Mouse (Mus musculus) lung, postnatal 4 days (tissue): ENCODE data around the gene Thnsl2.

Experiments used
- DNase-seq, 2 experiments: peaks; one replicate each; pipeline ENCODE4 v3.0.0; 2021

Thnsl2 gene

DNA sequence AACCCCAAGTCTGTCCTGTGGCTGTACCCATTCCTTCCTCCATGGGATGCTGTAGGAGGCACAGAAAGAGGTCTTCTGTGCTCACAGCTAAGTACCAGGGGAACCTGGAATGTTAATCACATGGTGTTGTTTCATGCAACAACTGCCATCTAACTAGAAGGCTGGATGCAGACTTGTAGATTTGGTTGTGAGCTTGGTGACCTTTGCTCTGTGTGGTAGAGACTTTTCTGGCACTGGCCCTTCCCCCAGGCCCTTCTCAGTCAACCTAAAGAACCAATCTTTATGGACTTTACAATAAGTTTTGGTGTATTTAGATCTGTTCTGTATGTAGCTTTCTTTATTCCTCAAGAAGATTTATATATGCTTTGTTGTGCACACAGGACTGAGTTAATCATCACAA lies 13.2 kb downstream of the Thnsl2 start:
- DNase-seq: no peak

DNA sequence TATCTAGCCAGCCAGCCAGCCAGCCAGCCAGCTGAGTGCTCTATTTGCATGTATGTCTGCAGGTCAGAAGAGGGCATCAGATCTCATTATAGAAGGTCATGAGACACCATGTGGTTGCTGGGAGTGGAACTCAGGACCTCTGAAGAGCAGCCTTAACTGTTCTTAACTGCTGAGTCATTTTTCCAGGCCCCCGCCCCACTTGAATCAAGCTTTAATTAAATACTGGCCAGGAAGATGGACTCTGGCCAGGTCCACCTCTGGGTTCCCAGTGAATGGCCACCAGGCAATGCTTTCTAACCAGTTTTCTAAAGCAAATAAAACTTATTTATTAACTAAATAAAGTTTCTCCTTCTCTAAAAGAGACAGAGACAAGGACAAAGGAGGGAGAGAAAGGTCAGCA lies 14.0 kb downstream of the Thnsl2 start:
- peak; percentile 27 to 52 for DNase-seq

DNA sequence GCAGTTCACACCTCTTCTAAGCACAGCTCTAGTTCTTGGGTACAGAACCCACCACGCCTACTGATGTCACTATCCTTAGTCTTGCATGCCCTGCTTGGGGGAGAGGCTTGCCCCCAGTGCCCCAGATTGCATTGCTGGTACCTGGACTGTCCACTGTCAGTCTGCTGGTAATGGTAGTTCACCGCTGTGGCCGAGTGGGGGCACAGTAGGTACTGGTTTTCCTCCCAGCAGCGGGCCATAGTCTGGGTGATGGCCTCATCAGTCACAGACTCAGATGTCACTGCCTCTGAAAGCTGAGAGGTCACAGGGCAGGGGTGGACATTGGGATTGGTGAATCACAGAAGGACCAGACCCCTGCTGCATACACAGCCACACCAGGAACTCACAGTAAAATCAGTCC lies 15.2 kb downstream of the Thnsl2 start:
- peak in 1 of 2 experiments; percentile 9 for DNase-seq

DNA sequence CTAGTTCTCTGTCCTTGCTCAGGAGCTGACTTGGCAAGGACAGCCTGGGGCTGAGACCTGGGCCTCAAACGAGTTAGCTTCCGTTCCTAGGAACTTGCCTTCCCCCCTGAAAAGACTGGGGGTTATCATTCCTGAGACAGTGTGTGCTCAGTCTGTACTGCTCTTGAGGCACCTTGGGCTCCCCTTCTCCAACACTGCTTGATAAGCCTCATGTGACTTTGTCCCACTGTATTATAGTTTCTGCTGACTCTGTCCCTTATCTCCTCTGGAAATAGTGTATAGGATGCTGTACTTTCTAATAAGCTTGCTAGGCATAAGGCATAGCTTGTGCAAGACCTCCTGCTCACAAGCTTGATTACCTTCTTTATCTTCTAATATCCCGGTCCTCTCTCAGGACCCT lies 17.9 kb downstream of the Thnsl2 start:
- DNase-seq: no peak

DNA sequence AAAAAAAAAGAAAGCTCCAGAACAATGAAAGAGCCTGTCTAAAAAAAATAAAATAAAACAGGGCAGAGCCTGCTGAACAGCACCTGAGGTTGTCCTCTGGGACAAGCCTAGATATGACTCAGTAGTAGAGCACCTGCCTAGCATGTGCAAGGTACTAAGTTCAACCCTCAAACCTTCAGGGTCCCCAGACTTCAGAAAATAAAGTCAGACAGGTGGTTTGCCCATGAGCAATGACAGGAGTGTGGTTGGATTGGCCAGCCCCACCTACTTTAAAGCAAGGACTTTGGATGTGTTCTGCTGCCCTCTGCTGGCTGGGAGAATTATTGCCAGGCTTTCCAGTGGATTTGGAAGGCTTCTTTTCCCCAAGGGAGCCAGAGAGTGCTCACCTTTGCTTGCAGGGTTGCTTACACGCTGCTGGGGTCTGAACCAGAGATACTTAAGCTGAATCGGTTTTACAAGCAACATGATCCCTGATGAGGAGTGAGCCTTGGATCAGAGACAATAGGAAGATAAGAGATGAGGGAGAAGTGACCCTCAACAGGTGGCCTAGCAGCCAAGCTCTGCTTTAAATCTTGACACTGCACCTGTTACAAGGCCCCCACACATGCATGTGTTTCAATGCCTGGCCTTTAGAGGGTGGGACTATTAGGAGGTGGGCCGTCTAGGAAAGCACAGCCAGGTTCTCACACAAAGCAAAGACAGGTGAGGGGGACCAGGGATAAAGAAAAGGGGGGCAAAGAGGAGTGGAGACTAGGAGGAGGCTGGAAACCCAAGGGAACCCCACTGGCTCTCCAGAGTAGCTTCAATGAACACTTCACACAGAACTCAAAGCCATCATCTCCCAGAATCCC lies 19.0 kb downstream of the Thnsl2 start:
- DNase-seq: peak; percentile 58 to 82

DNA sequence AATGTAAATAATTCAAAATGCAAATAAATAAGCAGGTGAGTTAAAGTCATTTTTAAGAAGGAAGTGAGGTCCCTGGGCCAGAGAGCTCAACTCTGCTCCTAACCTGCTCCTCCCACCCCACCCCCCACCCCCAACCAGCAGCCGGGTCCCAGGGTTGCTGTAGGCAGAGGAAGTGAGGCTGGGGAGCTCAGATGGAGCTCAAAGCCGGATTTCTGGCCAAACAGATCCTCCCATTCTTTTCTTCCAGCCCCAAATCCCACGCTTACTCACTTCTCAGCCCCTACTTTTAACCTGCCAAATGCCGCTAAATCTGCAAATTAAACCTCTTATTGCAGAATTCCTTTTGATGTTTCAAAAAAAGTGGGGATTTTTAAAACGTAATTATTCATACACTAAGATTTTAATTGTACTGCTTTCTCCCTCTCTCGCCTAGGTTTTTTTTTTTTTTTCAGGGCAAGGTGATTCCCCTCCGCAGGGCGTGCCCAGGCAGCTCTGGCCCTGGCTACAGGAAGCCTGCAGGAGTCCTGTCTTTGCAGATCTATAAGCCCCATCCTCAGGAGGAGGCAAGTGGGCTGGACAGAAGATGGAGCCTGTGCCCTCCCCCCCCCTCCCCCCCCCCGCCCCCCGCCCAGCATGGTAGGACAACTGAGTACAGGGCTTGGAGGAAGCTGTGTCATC lies 24.5 kb downstream of the Thnsl2 start:
- DNase-seq: no peak

DNA sequence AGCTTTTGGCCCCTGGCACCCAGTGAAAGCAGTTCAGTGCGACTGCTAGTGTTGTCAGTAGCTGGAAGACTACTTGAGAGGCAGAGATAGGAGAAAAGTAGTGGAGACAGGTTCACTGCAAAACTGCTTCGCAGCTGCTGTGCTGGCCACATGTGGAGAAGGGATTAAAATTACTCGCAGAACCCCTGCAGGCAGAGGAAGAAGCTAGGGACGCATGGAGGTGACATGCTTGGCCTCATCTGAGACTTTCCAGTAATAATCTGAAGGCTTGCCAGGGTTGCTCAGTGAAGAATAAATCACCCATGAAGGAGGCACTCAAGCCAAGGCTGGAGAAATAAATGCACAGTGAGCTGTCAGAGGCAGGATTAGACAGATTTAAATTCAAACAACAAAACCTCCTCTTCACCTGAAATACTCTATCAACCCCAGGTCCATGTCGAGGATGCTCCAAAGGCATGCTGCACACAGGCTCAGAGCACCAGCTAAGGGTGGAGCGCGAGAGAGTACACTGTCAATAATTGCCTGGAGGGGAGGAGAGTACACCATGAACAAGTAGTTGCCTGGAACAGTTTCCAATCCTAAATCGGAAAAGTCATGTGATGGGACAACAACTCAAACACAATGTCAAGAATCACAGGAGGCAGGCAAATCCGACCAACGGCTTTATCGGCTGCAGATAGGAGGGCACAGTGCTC lies 32.7 kb downstream of the Thnsl2 start:
- no peak for DNase-seq

DNA sequence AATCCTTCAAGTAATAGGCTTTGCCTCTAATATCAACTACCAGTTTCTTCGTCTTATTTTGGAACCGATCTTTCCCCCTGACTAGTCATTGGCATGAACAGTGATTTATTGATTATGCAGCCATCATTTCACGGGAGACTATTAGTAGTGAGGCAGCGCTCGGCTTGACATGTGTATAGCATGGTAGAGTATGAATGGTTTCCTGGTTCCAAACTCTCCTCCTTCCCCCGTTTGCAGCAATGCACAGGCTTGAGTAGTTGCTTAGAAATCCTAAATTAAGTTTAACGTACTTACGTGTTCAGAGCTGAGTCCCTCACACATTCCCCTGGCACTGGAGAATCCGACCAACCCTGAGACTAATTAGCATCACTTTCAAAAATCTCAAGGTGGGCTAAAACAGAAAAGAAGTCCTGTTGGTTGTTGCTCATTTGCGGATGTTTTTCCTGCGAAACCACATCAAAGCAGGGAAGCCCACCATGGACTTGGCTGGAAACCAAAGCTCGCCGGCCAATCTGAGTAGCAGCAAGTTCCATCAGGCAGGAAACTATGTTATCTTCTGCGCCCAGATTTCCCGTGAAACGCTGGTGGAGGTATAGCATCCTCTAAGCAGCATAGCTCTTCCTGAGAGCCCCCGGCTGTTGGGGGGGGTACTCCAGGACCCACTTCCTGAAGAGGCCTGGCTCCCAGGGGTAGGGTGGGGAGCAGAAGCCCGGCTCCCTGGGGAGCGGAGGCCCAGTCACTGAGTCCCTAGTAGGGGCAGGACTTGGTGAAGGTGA lies 37.9 kb downstream of the Thnsl2 start:
- DNase-seq: peak; percentile 57 to 80

DNA sequence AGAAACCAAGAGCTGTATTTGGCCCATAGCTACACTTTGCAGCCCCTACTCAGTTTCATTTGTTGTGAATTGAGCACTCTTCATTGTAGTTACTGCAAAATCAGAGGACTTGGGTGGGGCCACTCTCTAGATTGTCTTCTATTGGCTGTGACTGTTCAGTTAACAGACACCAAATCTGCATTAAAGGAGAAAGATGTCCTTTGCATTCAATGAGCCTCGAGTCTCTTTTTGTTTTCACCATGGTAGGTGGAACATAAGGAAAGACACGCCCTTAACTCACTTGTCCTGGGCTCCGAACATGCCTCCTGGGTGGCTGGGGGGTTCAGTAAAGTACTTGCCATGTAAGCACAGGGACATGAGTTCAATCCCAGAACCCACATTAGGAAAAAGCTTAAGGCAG lies 48.1 kb downstream of the Thnsl2 start:
- no peak for DNase-seq

DNA sequence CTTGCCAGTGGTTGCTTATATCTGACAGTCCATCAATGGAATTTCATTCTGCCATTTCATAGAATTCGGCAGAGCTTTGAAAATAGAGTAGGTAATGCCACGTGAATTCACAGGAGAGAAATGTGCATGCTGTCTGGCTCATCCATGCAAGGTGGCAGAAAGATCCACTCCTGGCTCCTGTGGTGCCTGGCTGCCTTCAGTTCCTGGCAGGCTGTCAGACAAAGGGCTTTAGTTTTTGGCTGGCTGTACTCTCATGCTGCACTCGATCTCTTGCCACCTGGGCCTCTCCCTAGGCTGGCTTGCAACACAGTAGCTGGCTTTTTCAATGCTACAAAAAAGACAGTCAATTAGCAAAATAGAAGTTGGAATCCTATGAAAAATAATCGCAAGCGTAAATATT lies 49.5 kb downstream of the Thnsl2 start:
- no peak for DNase-seq

DNA sequence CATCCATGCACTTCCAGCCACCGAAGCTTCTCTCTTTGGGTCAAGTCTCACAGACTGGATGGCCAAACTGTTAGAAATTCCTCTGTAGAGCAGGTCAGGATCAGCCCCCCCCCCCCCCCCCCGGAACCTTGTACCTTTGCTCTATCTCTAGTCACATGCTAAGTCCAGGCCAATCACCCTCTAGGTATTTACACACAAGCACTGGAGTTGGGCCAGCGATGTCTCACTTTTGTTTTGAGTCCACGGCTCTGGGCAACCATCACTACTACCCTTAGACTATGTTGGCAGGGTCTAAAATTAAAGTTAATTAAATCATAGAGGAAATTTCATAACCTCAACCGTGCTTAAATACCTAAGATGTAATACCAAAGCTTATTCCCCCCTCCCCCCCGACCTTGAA lies 50.6 kb downstream of the Thnsl2 start:
- DNase-seq: no peak

DNA sequence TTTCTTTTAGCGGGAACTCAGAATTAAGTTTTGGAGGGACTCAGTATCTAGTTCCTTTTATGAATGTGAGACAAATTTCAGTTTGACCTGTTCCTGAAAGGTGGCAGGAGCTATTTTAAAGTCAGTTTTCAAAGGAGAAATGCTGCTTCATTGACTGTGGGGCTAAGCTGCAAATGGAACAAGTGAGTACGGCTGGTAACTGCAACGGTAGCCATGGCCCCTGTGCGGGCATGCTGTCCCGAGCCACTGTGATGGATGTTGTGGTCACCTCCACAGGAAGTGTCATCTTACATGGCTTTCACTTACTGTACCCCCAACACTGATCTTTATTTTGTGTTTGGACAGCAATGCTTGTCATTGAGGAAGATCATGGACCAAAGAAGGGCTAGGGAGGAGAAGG lies 53.8 kb downstream of the Thnsl2 start:
- DNase-seq: no peak

DNA sequence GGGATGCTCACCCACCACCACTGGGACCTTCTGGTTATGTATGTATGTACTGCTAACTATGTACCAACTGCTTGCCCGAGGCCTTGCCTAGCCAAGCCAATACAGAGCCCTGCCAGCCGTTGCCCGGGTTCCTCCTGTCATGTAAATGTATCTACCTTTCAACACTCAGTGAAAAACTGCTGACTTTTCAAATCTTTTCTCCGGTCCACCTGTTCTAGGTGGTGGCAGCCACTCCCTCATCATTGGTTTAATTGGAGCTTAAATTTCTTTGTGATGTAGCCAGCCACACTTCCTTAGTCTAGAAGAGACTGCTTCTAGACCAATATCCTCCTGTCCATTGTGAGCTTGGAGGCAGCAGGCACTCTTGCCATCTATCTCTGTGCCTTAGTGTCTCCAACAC lies 54.5 kb downstream of the Thnsl2 start:
- DNase-seq: no peak

DNA sequence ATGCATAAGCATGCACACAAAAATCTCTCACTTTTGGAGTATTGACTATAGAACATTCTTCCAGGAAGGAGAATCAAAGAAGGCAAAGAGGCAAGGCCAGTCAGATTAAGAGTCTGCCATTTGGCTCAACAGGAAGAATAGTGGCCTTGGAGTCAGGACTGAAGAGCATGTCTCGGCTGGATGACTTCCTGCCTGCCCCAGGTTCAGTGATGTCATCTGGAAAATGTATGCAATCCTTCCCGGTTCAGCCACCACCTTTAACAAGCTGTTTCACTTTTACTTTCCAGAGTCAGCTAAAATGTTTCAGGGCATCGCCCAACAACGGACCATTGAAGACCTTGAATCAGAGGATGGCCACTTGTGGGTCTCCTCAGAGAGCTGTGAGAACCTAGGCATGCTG lies 55.2 kb downstream of the Thnsl2 start:
- DNase-seq: no peak

DNA sequence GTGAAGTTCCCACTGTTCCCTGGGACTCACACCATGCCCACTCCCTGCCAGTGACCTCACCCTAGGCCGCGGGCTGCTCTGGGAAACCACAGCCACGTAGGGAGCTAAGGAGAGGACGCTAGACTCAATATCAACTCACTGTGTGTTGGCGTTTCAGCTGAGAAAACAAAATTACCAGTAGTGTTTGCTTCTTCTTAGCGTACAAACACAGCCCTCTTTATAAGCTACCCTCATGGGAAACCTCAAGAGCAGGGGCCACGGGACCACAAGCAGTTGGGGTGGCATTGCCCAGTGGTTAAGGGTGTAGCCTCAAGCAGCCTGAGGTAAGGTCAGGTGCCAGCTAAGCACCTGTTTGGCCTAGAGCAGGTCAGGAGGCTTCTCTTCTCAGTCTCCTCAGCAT lies 60.8 kb downstream of the Thnsl2 start:
- no peak for DNase-seq

DNA sequence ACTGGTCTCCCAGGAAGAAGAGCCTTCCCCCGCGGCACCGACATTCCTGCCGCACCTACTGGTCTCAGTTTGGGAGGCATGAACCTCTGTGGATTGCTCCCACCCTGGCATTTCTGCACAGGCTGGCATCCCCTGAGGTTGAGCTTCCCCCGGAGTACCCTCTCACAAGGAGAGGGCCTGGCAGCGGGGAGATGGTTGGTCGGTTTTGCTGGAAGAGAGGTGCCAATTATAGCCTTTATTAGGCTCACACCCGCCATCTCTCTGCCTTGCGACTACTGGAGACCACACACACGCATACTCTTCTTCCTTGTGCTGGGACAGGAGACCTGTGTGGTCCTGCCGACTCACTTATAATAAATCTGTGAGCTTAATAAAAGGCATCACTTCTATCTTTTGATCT lies 62.2 kb downstream of the Thnsl2 start:
- DNase-seq: no peak

DNA sequence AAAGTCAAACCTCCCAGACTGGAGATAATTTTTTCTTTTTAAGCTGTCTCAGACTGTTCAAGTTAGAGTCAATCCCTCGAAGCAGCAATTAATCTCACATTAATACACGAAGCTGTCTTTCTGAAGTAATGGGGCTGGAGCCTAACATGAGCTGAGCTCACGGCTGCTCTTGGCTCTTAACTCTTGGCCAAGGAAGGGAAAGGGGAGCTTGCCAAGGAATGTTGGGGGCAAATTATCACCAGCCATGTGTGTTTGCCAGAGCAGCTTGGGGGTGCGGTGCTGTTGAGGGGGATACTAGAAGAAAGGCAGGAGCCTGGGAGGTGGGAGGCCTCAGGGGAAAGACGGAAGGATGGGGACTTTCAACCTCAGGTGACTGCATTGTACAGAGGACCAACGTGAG lies 63.0 kb downstream of the Thnsl2 start:
- no peak for DNase-seq
